Mouse (Mus musculus): ENCODE measurements around the gene Nup62. TPM values are rescaled to one million over a fixed set of nuclear protein-coding genes. Genes with fewer than 3 reads are reported as not detected.
A peak's percentile ranks its signal among the peaks of the same experiment; 100 is the strongest.
"Not testable (repeated sequence)": the region's sequence is repeated elsewhere in the genome, so short reads cannot be mapped to it uniquely, and the experiment has no call there.

Gene Nup62
- total RNA-seq, 2 experiments from 2014 or later = 21.9 to 28.9 TPM

- no peak for DNase-seq
These were observed 45.5 kb downstream of the Nup62 start for GRCm38 (mm10) chr7:44861429-44861816.

GRCm38 (mm10) chr7:44862434-44862833 lies 46.5 kb downstream of the Nup62 start:
- DNase-seq = no peak
- intact Hi-C loops (cut with DNase I) = no loop called here

More at GRCm38 (mm10) chr7:44861429-44861816, 45.5 kb downstream of the Nup62 start:
- intact Hi-C loops (cut with DNase I) = no loop called here

GRCm38 (mm10) chr7:44863210-44863609 lies 47.3 kb downstream of the Nup62 start:
- intact Hi-C loops (cut with DNase I) = no loop called here
- DNase-seq = no peak

DNA sequence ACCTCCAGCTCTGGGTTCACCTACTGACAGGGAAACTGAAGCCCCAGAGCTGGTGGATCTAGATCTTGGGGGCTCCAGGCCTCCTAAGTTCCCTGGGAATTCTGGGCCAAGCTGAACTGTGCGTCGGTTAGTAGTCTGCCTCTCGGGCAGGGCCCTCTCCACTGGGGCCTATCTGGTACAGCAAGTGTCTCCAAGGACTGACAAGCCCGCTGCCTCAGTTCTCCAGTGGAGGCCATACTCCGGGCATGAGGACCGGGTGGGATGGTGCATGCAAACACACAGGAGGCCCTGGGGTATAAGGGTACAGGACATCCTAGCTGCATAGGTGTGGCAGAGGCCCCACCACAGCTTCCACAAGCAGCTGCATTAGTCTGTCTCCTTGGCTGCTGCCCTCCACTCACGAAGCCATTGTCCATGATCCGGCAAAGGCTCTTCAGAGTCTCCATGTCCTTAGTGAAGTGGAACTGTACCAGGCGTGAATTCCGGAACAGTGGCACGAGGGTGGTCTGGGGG lies 48.1 kb downstream of the Nup62 start:
- intact Hi-C loops (cut with DNase I) = no loop called here
- no peak for DNase-seq

GRCm38 (mm10) chr7:44864595-44865542 lies 49.0 kb downstream of the Nup62 start:
- no peak for DNase-seq
- intact Hi-C loops (cut with DNase I) = no loop called here

DNA sequence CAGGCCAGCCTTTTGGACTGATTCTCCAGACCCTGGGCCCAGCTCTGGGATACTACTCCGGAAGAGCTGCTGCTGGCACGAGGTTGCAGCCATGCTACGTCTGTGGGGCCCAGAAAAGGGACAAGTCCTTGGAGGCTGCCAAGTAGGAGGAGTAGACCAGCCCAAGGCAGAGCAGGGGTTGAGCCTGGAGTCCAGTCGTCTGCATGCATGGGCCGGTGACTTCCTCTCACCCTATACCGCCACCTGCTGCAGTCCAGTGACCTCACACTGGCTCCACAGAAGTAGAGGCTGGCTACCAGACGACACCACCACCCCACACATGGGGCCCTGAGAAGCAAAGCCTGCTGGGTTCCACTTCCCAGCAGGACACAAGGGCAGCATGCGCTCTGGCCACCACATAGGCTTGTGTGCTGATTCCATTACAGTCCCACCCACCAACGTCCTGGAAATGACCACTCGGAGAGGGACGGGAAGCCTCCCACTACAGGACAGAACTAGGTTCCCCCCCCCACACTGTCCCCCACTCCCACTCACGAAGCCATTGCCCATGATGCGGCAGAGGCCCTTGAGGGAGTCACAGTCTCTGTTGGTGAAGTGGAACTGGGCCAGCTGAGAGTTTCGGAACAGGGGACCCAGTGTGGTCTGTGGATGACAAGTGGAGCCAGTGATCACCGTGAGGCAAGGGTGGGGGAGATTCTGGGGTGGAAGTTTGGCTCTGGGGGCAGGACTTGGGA lies 50.6 kb downstream of the Nup62 start:
- peak; percentile 68 for DNase-seq
- intact Hi-C loops (cut with DNase I) = no loop called here

DNA sequence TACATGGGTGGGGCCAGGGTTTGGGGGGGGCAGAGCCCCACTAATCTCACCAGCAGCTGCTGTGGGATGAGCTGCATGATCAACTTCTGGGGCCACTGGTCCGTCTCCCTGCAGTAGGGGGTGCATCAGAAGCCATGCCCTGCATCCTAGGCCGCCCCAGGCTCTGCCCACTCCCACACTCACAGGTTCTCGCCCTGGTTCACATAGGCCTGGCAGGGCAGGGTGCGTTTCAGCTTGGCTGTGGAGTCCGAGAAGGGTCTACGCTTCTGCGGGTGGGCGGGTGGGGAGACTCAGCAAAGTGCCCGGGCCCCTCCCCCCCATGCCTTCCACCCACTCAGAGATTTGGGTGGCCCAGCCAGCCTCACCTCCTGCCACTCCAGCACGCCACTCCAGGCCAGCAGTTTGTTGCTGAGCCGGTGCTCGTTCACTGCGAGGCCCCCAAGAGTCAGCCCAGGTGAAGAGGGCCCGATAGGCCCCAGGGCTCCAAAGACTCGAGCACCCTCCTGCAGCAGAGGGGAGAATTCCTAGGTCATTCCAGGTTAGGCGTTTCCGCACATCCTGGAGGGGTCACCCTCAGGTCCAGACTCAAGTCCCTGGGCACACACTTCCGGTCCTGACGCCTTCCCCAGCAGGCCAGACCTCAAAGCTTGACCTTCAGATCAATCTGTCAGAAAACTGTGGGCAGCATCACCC lies 51.3 kb downstream of the Nup62 start:
- no peak for DNase-seq
- intact Hi-C loops (cut with DNase I) = no loop called here

GRCm38 (mm10) chr7:44867802-44868201 lies 51.9 kb downstream of the Nup62 start:
- intact Hi-C loops (cut with DNase I) = loop anchor here (2.0 kb wide), 1 partner anchor 13 kb away; no protein-coding TSS in a partner anchor
- no peak for DNase-seq

- no peak for DNase-seq
- intact Hi-C loops (cut with DNase I) = loop anchor here (2.0 kb wide), 1 partner anchor 14 kb away; no protein-coding TSS in a partner anchor
These were observed 52.6 kb downstream of the Nup62 start for GRCm38 (mm10) chr7:44868465-44868864.

DNA sequence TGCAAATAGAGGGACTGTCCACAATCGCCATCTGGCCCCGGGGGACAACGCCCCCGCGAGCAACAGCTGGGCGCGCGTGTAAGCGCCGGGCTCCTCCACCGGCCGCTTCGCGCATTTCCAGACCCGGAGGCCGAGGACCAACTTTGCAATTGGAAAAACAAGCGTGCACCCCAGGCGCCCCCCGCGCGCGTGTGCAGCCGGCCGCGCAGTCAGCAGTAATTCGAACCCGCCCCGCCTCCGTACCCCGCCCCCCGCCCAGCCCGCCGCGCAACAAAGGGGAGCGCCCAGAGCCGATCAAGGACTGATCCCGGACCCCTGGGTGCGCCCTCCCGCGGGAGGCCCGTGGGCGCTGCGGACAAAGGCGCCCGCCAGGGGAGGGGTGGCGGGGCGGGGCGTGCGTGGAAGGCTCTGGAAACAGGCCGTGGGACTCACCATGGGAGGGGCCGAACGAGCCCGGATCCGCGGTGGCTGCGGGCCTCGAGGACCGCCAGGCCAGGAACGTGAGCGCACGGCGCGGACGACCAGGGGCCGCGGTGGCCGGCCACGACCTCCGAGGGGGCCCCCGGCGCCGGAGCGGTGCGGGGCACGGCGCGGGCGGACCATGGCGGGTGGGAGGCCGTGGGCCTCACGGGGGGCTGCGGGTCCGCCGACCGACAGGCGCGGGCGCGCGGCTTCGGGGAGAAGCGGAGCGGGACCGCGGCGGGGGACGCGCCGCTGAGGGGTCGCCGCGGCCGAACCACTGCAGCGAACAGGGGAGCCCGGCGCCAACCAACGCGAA lies 53.2 kb downstream of the Nup62 start:
- DNase-seq = peak; percentile 71 to 80

DNA sequence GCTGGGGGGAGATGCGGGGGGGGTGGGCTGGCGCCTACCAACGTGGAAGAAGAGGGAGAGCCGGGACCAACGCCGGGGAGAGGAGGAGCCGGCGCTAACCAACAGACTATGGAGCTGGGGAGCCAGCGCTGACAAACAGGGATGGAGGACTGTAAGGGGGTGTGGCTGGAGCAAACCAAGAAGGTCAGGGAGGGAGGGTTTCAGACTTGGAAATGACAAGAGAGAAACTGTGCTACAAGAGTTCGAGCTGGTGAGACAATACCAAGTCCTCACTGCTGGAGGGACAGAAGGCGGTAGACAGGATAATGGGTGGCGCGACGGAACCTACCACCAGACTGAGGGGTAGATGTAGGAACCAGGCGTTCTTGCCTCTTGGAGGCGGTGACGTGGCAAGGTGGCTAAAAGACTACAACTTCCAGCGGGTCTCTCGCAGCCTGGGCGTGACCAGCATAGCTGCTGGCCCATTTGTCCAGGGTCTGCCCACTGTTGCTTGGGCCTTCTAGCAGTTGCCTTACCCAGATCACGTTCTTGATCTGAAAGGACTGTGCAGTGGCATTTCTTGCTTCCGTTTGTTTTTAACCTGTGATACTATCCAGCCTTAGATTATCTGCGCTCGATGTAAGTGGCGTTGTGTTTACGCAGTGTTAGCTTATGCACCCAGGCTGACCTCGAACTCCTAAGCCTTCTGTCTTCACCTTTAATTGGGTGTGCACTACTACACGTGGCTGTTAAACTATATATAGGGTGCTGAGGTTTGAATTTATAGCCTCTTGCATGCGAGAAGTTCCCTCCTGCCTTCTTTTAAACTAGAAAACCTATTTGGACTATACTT lies 54.0 kb downstream of the Nup62 start, which contains the start of gene Ptov1:
TSS of gene Ptov1 (minus strand) at position 92 of the 832 bp plus-strand sequence.
- DNase-seq = peak; percentile 85 to 90
- intact Hi-C loops (cut with DNase I) = loop anchor here (2.0 kb wide), 1 partner anchor 15 kb away; no protein-coding TSS in a partner anchor

More for the DNA sequence above, 53.2 kb downstream of the Nup62 start:
- intact Hi-C loops (cut with DNase I) = loop anchor here (2.0 kb wide), 1 partner anchor 14 kb away; no protein-coding TSS in a partner anchor

DNA sequence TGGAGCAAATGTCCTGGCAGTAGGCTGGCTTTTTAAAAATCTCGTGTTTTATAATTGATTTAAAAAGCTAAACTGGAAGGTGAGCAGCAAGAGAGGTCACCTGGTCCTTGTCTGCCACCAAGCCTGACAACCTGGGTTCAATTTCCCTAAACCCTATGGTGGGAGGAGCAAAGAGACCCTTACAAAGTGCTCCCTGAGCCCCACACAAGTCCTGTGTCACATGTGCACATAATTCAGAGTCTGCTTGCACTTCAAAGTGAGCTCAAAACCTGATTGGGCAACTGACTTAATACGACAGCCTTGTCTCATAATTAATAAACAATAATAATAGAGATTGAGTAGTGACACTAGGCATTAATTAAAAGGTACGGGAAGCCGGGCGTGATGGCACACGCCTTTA lies 54.7 kb downstream of the Nup62 start:
- no peak for DNase-seq
- intact Hi-C loops (cut with DNase I) = no loop called here

- no peak for DNase-seq
- intact Hi-C loops (cut with DNase I) = no loop called here
These were observed 55.3 kb downstream of the Nup62 start for GRCm38 (mm10) chr7:44871181-44871580.

GRCm38 (mm10) chr7:44871774-44872173 lies 55.9 kb downstream of the Nup62 start:
- intact Hi-C loops (cut with DNase I); DNase-seq: not testable (repeated sequence)

DNA sequence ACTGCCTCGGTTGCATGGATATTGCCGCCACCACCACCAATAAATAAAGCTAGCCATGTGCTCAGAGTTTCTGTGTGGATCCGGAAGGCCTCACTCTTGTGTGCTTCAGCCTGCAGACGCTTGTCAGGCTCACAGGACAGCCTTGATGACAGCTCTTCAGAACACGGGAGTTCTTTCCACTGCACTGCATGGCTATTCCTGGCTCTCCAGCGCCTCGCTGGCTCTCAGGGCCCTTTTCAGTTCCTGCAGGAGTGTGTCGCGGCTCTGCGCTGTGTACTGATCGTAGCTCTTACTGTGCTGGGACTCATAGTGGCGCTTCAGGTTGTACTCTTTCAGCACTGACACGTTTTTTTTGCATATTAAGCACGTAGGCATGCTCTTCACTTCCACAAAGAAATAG lies 61.9 kb downstream of the Nup62 start:
- no peak for DNase-seq
- intact Hi-C loops (cut with DNase I) = no loop called here
